Mouse (Mus musculus) c-Kit-positive CD71-positive TER-119-positive erythroid progenitor cells, embryonic 14.5 days (primary cell): ENCODE measurements around the gene Eif4a3.

Source experiments
- DNase-seq: peaks from one replicate; pipeline ENCODE4 v3.0.0-alpha.2; 2013; ENCODE audit warnings: low spot score

Gene Eif4a3

DNA sequence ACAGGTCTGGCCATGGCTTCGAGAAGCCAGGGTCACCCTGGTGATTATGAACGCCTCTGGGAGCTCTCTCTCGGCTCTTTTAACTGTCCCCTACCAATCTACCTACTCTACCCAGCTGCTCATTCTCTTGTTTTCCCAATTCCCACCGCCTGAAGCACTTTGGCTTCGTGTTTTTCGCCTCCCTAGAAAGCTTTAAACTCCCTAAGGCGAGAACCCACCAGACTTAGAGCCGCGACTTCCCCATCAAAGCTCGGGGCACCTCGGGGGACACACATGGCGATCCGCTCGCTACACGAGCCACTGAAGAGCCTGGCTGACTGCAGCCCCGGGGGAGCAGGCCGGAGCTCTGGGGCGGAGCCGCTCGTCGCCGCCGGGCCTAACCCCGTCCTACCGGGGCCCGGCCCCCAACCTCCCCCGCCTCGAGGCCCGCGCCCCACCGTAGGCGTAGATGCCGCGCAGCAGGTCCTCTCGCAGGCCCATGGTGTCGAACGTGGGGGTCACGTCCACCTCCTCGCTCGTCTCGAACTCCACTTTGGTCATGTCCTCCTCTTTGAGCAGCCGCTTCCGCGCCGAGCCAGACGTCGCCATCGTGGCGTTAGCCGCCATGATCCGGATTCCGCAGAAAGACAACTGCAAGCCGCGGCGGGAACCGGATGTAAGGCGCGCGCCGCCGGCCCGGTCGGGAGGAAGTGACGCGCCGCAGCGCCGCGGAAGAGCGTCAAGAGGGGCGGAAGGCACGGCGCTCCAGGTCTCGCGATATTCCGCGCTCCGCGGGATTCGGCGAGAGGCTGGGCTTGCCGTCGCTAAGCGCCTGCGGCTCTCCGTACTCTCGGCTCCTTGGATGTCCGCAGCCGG, at the start of gene Eif4a3:
Eif4a3 (minus strand) TSS at position 699 of the 855 bp plus-strand sequence.
- peak; percentile 95 for DNase-seq

DNA sequence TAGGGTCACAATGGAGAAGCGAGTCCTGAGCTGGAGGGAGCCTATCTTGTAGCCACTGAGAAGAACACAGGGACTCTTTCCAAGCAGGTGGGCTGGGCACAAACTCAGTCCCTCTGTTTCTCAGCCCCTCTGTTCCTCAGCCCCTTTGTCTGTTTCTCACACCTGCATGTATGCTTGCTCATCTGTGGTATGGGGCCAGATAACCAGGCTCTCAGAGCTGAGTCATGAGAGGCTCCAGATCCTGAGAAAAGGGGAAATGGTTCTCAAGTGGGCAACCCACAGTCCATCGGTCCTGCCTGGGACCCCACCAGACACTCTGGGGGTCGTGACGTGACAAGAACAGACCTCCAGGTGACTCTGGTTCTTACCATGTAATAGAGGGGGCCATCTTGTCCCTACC, 47.2 kb upstream of the Eif4a3 start:
- no peak for DNase-seq

DNA sequence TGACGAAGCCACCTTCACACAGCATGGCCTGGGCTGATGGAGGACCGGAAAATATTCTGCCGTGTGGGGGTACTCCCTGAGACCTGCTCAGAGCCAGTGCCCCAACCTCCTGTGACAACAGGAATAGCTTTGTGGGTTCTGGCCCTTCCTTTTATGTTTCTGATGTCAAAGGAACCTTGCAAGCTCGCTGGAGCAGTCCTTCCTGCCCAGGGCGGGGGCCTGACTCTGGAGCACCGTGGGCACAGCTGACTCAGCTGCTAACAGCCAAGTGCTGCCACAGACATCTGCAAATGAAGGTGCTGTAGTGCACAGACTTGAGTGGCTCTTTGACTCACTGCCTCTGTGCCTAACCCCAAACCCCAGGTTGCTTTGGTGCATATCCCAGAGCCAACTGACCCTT, 45.0 kb upstream of the Eif4a3 start:
- no peak for DNase-seq

DNA sequence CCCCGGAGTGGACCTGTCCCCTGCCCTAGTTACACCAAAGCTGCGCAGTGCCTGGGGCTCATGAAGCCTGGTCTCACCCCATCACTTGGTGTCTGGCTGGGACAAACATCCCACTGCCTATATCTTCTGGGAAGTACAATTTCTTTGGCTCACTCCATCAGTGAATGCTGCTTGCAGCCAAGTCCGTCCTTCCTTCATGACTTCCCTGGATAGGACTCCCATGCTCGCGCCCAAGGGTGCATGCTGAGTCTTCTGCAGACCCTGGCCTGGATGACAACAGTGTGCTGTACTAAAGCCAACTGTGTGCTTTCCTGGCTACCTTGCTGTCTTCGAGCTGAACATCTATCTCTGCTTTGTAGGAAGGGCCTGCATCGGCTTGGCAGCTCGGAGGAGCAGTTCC, 44.3 kb upstream of the Eif4a3 start:
- no peak for DNase-seq

DNA sequence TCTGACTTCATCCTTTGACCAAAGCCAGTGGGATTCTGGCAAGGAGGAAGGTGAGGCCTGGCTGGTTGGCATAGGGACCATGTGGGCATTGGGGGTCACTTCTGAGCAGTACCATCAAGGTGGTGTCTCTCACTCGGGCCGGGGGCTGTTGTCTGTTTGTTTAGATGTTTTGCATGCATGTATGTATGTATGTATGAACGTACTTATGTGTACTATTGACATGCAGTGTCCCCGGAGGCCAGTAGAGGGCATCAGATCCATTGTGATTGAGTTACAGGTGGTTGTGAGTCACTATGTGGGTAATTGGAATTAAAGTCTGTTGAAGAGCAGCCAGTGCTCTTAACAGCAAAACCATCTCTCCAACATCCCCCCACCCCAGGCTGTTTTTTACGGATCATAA, 39.7 kb upstream of the Eif4a3 start:
- peak; percentile 74 for DNase-seq

DNA sequence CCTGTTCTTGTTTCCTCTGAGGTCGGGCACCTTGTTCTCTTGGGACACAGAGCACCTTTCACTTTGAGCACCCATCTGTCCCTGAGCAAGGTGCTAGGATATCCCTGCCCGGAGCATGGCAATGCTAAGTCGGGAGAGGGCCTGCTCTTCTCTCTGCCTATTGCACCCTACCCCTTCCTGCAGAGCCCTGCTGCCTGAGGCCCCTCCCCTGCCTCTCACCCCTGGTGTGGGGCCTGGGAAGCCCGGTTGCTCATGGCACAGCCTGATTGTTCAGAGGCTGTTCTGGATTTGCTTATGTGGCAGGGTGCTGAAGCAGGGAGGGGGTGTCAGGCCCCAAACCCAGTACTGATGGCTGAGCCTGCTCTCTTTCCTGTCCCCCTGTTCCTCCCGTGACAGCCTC, 39.3 kb upstream of the Eif4a3 start:
- DNase-seq: no peak

DNA sequence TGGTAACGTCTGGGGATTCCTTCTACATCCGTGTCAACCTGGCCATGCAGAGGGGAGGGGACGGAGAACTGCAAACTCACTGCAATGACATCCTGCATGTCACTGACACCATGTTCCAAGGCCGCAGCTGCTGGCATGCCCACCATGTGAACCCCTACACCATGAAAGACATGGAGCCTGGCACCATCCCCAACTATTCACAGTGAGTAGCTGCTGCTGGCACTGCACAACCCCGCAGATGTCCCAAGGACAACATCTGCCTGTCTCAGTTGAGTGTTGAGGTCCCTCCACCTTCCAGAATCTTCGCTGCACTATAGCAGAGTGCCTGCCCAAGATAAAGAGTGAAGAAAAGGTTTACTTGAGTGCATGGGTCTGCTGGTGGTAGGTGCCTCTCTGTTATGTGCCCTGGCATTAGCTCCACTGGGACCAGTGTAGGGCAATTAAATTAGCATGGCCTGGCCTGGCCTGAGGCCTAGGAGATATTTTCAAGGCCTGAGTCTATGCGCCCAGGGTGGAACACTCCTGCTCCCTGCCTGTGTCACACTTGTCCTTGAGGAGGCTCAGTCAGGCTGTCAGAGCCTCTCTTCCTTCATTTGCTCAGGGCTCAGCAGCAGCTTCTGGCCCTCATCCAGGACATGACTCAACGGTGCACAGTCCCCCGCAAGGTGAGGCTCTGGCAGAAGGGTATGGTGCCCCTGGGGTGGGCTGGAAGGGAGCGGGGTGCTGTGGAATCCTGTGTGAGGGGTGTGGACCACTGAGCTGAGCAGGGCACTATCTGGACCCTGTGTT, 38.6 kb upstream of the Eif4a3 start:
- DNase-seq: no peak

DNA sequence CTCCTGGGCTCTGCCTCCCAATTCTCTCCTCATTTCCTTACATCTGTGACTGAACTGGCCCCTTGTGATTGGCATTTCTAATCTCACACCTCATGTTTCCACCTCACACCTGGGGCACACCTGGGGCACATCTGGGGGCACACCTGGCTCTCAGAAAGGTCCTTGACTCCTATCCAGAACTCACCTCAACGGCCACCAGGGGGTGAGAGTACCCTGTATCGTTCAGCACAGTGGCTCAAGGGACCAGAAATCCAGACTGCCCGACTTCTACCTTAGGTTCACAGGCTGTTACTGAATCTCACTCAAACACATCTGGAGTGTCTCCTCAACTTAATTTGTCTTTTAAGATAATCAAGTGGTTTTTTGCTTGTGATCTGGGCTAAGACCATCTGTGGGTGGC, 32.1 kb upstream of the Eif4a3 start:
- no peak for DNase-seq

DNA sequence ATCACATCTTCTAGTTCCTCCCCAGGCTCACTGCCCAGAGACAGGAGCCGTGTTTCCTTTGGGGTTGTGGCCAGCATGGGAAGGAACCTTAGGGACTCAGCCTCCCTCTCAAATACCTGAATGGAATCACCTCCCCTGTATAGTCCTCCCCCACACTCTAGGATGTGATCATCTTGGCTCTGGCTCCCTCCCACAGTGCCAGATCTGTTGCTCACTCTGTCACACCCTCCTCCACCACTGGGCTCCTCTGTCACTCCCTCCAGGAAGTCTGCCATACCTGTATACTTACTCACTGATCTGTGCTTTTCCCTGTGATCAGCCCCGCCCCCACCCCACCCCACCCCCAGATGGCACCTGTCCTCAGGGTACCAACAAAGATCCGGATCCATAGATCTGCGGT, 30.7 kb upstream of the Eif4a3 start:
- no peak for DNase-seq

DNA sequence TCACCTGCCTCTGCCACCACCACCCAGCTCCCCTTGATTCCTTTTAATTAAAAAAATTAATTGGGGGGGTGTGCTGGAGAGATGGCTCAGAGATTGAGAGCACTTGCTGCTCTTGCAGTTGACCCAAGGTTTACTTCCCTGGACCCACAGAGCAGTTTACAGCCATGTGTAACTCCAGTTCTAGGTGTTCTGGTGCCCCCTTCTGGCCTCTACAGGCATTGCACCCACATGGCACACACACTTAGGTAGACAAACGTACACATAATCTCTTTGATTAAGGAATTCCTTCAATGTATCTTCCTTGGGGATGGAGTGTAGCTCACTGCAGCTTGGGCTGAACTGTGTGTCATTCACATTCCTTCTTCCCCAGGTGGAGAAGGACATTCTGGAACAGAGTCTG, 25.2 kb upstream of the Eif4a3 start:
- DNase-seq: peak; percentile 17

DNA sequence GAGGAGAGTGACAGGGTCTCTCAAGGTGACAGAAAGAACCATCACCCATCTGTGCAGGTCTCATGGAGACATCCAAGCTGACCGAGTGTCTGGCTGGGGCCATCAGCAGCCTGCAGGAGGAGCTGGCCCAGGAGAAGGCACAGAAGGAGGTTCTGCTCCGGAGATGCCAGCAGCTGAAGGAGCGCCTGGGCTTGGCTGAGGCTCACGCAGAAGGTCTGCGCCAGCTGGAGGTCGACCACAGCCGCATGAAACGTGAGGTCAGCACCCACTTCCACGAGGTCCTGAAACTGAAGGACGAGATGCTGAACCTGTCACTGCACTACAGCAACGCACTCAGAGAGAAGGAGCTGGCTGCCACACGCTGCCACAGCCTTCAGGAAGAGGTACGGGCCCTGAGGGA, 22.6 kb upstream of the Eif4a3 start:
- no peak for DNase-seq

DNA sequence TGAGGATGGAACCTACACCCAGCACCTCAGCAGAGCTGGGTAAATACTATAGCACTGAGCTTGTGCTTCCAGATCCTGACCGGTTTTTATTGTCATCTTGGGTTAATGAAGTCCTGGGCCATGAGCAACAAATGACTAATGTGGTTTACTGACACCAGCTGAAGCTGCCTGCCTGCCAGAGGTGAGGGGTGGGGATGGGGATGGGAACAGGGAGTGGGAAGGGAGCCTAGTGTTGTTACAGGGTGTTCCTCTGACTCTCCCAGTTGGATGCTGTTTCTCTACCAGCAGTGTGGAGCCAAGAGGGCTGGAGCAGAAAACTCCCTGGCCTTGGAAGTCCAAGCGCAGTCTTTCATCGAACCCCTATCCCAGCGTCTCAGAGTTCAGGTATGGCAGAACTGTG, 16.8 kb upstream of the Eif4a3 start:
- DNase-seq: no peak

DNA sequence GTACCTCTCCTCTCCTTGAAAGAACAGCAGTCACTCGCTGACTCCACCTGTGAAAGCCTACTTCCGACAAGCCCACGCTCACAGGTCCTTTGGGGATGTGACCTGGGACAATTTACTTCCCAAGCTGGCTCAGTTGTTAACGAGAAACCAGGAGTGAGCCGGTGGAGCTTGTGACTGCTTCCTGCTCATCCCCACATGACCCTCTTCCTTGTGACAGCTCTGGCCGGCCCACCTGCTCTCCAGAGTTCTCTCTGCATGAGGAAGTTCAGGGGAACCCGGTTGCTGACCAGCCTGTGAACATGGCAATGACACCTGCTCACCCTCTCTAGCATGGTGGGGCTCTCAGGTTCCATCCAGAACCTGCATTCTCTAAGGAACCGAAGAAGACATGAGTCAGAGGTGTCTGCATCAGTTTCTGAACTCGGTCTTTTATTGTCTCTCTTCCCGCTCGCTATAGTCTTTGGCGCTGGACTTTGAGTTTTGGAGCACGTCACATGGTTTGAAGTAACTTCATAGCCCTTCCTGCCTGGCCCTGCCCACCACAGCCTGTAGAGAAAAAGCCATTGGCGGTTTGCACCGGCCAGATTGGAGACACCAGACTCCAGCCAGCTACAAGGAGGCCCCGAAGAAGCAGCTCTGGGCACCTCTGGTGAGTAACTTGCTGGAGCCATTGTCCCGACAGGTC, 14.5 kb upstream of the Eif4a3 start:
- DNase-seq: no peak

DNA sequence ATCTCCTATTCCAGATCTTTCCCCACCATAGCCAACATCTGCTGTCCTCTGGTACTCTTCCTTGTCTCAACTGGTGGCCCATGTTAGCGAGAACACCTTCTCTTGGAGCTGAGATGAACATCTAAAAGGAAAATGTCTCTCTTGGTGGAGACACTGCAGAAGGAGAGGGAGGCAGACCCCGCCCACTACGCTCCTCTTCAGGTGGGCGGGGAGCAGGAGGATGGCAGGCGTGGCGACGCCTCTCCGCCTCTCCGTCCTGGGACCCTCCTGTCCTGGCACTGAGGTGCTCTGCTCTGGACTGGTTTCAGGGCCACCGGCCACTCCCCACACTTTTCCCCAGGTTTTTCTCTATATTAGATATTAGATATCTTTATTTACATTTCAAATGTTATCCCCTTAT, 10.7 kb upstream of the Eif4a3 start:
- DNase-seq: no peak

DNA sequence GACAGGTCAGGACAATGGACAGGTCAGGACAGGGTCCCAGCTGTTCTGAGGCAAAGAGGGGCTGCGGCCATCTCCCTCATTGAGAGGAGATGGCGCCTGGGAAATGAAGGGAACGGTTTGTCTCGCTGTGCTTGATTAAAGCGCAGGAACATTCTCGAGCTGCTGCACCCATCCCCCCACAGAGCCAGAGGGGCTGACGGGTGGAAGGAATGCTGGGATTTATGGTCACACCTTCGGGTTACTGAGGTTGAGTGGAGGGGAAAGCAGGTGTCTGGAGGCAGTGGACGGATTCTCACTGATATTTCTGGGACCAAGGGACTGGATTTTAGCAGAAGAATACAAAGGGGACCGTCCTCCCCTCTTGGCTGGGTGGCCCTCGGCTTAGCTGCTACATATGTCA, 8.0 kb upstream of the Eif4a3 start:
- no peak for DNase-seq

DNA sequence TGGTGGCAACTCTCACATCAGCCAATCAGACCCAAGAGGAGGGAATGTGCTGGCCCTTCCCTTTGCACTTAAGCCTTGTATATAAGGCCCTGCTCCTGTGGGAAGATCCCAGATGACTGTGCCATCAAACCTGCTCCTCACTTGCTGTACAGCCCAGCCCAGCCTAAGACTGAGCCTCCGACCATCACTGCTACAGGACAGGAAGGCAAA, 7.7 kb upstream of the Eif4a3 start, which contains the start of gene Card14:
Card14 (plus strand) TSS at position 111 of the 210 bp plus-strand sequence.
- DNase-seq: no peak

DNA sequence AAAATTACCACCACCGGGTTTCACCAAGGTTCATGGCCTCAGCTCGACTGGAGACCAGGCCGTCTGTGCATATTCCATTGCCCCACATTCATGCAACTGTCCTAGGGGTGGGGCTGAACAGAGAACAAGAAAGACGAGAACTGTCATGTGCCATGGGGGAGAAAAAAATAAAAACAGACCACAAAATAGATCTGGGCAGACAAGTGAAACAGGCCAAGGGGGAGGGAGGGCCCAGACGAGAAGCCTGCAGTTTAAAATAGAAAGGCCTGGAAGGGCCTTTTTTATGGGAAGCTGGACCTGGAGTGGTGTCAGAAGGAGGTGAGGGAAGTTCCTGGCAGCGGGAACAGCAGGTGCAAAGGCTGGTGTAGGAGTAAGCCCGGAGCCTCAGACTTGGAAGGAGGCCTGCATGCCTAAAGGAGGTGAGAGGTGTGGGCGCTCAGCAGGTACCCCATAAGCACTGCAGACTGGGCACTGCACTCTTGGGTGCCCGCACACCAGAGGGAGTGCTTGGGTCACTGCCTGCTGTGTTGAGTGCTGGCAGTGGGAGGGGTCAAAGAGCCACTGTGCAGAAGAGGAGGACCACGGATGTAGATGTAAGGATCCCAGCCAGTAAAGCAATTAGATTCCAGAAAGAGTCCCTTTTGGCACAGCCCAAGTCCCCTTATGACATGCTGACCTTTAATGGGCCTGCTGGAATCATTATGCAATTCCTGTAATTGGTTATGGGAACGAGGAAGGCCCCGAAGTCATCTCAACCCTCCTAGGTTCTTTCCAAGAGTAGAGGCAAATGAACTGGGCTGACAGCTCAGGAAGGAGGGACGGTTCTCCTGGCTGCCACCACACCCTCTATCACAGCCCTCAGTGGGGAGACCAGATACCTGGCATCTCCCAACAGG, 7.1 kb upstream of the Eif4a3 start:
- DNase-seq: no peak

DNA sequence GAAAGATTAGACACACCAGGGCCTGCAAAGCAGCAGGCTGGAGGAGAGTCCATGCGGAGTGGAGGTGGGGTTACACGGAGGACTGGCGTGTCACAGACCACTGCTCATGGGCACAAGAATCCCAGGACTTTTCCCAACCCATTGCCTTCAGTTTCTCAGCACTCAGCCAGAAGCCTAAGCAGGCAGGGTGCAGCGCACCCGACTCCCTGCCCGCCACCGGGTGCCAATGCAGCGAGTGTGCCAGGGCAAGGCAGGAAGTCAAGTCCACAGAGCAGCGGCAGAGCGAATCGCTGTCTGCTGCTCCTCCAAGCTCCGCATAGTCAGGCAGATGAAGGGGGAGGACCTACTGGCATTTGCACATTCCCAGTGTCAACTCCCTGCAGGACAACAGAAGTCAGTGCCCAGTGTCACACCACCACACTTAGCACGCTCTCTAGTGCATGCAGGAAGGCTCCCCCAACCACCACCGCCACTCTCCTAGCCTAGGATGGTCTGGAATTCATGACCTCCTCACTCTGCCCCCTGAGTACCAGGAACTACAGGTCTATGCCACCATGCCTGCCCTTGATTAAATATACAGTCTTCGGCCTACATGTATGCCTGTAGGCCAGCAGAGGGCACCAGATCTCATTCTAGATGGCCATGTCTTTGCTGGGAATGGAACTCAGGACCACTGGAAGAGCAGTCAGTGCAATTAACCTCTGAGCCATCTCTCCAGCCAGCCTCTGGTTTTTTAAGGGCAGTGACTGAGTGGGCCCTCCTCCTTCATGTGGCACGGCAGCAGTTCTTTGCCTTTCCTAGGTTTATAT, 5.2 kb upstream of the Eif4a3 start:
- peak; percentile 49 for DNase-seq

DNA sequence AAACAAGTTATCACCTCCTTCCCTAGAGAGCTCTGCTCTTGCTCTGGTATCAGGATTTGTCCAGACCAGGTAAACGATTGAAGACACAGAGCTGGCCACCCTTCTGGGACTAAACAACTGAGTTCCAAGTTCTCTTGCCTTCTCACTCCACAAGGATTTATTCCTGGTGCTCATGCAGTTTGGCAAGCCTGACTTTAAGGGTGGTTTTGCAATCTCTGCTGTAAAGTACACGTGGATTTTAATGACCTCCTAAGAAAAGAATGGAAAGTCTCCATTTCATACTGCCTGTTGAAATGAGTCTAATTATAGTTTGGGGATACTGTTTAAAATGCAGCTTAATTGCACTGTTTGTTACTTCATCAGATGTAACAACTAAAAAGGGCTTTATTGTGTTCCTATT, 1.1 kb upstream of the Eif4a3 start:
- DNase-seq: no peak

DNA sequence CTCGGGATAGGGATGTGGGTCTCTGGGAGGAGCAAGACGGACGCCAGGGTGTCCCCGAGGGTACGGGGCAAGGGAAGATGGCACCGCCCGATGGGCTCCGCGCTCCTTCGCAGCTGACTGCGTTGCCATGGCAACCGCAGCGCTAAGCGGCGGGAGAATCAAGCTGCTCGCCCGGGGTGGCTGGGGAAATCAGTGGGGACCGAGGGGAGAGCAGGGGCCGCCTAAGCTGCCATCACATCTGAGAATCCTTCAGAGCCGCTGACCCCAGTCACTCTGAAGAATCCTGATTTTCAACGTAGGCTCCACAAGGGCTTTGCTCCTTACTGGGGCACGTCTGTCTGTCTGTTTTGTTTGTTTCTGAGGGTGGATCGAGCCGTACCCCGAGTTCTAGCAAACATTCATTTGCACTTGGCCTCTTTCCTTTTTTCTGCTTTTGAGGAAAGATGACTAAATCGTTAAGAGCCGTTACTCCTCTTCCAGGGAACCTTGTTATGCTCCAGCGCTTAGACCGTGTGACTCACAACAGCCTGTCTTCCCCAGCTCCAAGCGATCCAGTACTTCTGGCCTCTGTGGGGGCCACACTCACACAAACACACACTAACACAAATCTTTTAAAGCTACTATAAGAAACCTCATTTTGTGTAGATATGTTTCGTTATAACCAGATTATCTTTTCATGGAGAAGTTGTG, 502 bp upstream of the Eif4a3 start:
- DNase-seq: peak; percentile 27

DNA sequence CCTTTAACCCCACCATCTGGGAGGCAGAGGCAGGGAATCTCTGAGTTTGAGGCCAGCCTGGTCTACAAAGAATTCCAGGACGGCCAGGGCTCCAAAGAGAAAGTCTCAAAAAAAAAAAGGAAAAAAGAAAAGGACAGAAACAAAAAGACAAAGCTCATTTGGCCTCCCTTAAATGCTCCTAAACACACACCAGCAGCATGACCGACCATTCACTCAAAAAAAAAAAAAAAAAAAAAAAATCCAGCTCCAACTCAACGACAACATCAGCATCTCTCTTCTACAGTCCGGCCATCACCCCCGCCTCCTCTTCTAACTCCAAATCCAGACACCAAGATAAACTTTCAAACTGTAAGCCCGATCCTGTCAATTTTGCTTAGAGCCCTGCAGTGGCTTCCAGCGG, 972 bp downstream of the Eif4a3 start:
- no peak for DNase-seq
